Mouse (Mus musculus) heart, embryonic 11.5 days (tissue): ENCODE results near the gene Mical3. TPM values are rescaled to one million over a fixed set of nuclear protein-coding genes. Genes with fewer than 3 reads are reported as not detected.

ENCODE experiments used
- ATAC-seq: fragments of 200-750 bp; cut with Nextera tagmentation; replicated peaks from 2 replicates; pipeline ENCODE4 v1.8.0; 2017; ENCODE audit warnings: moderate library complexity; ENCODE audit not compliant: insufficient number of reproducible peaks, low FRiP score, low TSS enrichment
- H3K27ac ChIP-seq: fragments of 300-500 bp; sonication (generic); 2 replicates; pipeline ENCODE4 v1.5.1; 2014; ENCODE audit warnings: mild to moderate bottlenecking, low read depth, low read length
- H3K27me3 ChIP-seq: fragments of 300-500 bp; sonication (generic); 2 replicates; pipeline ENCODE4 v1.6.1; 2014; ENCODE audit warnings: mild to moderate bottlenecking, low read length, mixed read lengths; ENCODE audit not compliant: control insufficient read depth, insufficient read depth
- H3K36me3 ChIP-seq: fragments of 300-500 bp; sonication (generic); 2 replicates; pipeline ENCODE4 v1.6.1; 2014; ENCODE audit warnings: mild to moderate bottlenecking, low read length, moderate library complexity, mixed read lengths; ENCODE audit not compliant: control insufficient read depth, insufficient read depth
- H3K4me1 ChIP-seq: fragments of 300-500 bp; sonication (generic); 2 replicates; pipeline ENCODE4 v1.6.1; 2014; ENCODE audit warnings: low read length; ENCODE audit not compliant: control insufficient read depth, insufficient read depth
- H3K4me2 ChIP-seq: fragments of 300-500 bp; sonication (generic); 2 replicates; pipeline ENCODE4 v1.6.1; 2014; ENCODE audit warnings: mild to moderate bottlenecking, moderate library complexity
- H3K4me3 ChIP-seq: fragments of 300-500 bp; sonication (generic); 2 replicates; pipeline ENCODE4 v1.5.1; 2014; ENCODE audit warnings: low read depth, low read length
- H3K9ac ChIP-seq: fragments of 300-500 bp; sonication (generic); 2 replicates; pipeline ENCODE4 v1.6.1; 2014; ENCODE audit warnings: mild to moderate bottlenecking, low read depth, low read length, moderate library complexity
- H3K9me3 ChIP-seq: fragments of 300-500 bp; sonication (generic); replicated peaks from 2 replicates; pipeline ENCODE4 v1.6.1; 2016; ENCODE audit warnings: low read length; ENCODE audit not compliant: control insufficient read depth
- WGBS: fragments of 180-500 bp; shearing (Covaris S2); extraction: QIAGEN DNeasy Blood & Tissue Kit; methylation state at CpG from one replicate; pipeline ENCODE4 v1.1.7; 2014; ENCODE audit not compliant: insufficient replicate concordance; 5-methylcytosine and 5-hydroxymethylcytosine counted together
- polyA plus RNA-seq: library from polyadenylated mRNA; unstranded; fragments of >200 nt; fragmentation: Nextera tagmentation; extraction: Ambion mirVana; gene quantifications from 2 replicates; pipeline ENCODE4 v1.2.1, GENCODE M21; 2014

Gene Mical3
- polyA plus RNA-seq, 1 experiment from 2014 or later, result 53.2 TPM

- H3K36me3 ChIP-seq, result no peaks in the 10 kb centered on the region
- no peak overlapping the region for H3K4me2 ChIP-seq
- no peaks in the 10 kb centered on the region for H3K27me3 ChIP-seq
- H3K9ac ChIP-seq, result no peak overlapping the region
- no peak overlapping the region for H3K4me3 ChIP-seq
- peaks cover 49% of the 10 kb centered on the region for H3K4me1 ChIP-seq
- no peak overlapping the region for H3K27ac ChIP-seq
- 77% methylated on average over 22 of the region's 22 CpGs for WGBS
- no peaks in the 10 kb centered on the region for H3K9me3 ChIP-seq
- ATAC-seq, result no peak
Measured at GRCm38 (mm10) chr6:121057181-121057956, 73.4 kb downstream of the Mical3 start.

GRCm38 (mm10) chr6:121055496-121055895 lies 75.3 kb downstream of the Mical3 start:
- H3K4me1 ChIP-seq, result peaks cover 67% of the 10 kb centered on the region
- ATAC-seq, result no peak
- no peaks in the 10 kb centered on the region for H3K27me3 ChIP-seq
- H3K9me3 ChIP-seq, result no peaks in the 10 kb centered on the region
- H3K9ac ChIP-seq, result no peak overlapping the region
- peak overlapping the region; percentile 50; the same call in 1 of the 2 replicates for H3K27ac ChIP-seq
- H3K36me3 ChIP-seq, result no peaks in the 10 kb centered on the region
- no peak overlapping the region for H3K4me3 ChIP-seq
- no peak overlapping the region for H3K4me2 ChIP-seq
- 45% methylated on average over 3 of the region's 3 CpGs for WGBS

- H3K4me3 ChIP-seq, result no peak overlapping the region
- no peaks in the 10 kb centered on the region for H3K36me3 ChIP-seq
- ATAC-seq, result no peak
- peak overlapping the region; percentile 77 for H3K27ac ChIP-seq
- H3K4me1 ChIP-seq, result peaks cover 73% of the 10 kb centered on the region
- 87% methylated on average over 9 of the region's 9 CpGs for WGBS
- no peak overlapping the region for H3K4me2 ChIP-seq
- no peak overlapping the region for H3K9ac ChIP-seq
- H3K9me3 ChIP-seq, result no peaks in the 10 kb centered on the region
- no peaks in the 10 kb centered on the region for H3K27me3 ChIP-seq
Measured at GRCm38 (mm10) chr6:121054908-121055307, 75.9 kb downstream of the Mical3 start.

- Histone ChIP-seq H3K9me3 (no peaks in the 10 kb centered on the region), H3K36me3 (no peaks in the 10 kb centered on the region), H3K27ac (peak overlapping the region; percentile 77), H3K27me3 (no peaks in the 10 kb centered on the region), H3K4me2 (no peak overlapping the region), H3K9ac (no peak overlapping the region), H3K4me1 (peaks cover 78% of the 10 kb centered on the region), H3K4me3 (no peak overlapping the region)
- ATAC-seq, result no peak
- 70% methylated on average over 3 of the region's 3 CpGs for WGBS
Measured at GRCm38 (mm10) chr6:121054340-121054739, 76.5 kb downstream of the Mical3 start.

- H3K36me3 ChIP-seq, result no peaks in the 10 kb centered on the region
- H3K9me3 ChIP-seq, result no peaks in the 10 kb centered on the region
- H3K4me3 ChIP-seq, result no peak overlapping the region
- peak overlapping the region; percentile 27 for H3K4me2 ChIP-seq
- H3K27ac ChIP-seq, result peak overlapping the region; percentile 77
- 0 out of 2 replicates have a peak overlapping the region, but pooled peaks have one; percentile 2 for H3K9ac ChIP-seq
- no peaks in the 10 kb centered on the region for H3K27me3 ChIP-seq
- WGBS, result 46% methylated on average over 7 of the region's 7 CpGs
- peaks cover 81% of the 10 kb centered on the region for H3K4me1 ChIP-seq
- ATAC-seq, result peak; percentile 53; the same call in 1 of the 2 replicates
Measured at GRCm38 (mm10) chr6:121053585-121054112, 77.2 kb downstream of the Mical3 start.

- H3K27ac ChIP-seq, result no peak overlapping the region
- H3K27me3 ChIP-seq, result no peaks in the 10 kb centered on the region
- no peaks in the 10 kb centered on the region for H3K36me3 ChIP-seq
- no peaks in the 10 kb centered on the region for H3K9me3 ChIP-seq
- H3K4me1 ChIP-seq, result peaks cover 88% of the 10 kb centered on the region
- no peak for ATAC-seq
- WGBS, result 73% methylated on average over 13 of the region's 13 CpGs
- no peak overlapping the region for H3K9ac ChIP-seq
- H3K4me3 ChIP-seq, result no peak overlapping the region
- no peak overlapping the region for H3K4me2 ChIP-seq
Measured at GRCm38 (mm10) chr6:121051972-121052629, 78.7 kb downstream of the Mical3 start.

GRCm38 (mm10) chr6:121051411-121051810 lies 79.4 kb downstream of the Mical3 start:
- no peak for ATAC-seq
- Histone ChIP-seq H3K9me3 (no peaks in the 10 kb centered on the region), H3K4me2 (peak overlapping the region; percentile 6; the same call in 1 of the 2 replicates), H3K27ac (no peak overlapping the region), H3K9ac (0 out of 2 replicates have a peak overlapping the region, but pooled peaks have one; percentile 22), H3K4me1 (peaks cover 86% of the 10 kb centered on the region), H3K4me3 (no peak overlapping the region), H3K36me3 (no peaks in the 10 kb centered on the region), H3K27me3 (no peaks in the 10 kb centered on the region)
- 54% methylated on average over 8 of the region's 8 CpGs for WGBS

GRCm38 (mm10) chr6:121048696-121049095 lies 82.1 kb downstream of the Mical3 start:
- Histone ChIP-seq H3K27ac (no peak overlapping the region), H3K4me1 (peaks cover 74% of the 10 kb centered on the region)
- ATAC-seq, result no peak

More at GRCm38 (mm10) chr6:121048696-121049095, 82.1 kb downstream of the Mical3 start:
- H3K9me3 ChIP-seq, result no peaks in the 10 kb centered on the region
- H3K4me3 ChIP-seq, result no peak overlapping the region
- H3K9ac ChIP-seq, result no peak overlapping the region
- no peak overlapping the region for H3K4me2 ChIP-seq
- 79% methylated on average over 8 of the region's 8 CpGs for WGBS
- no peaks in the 10 kb centered on the region for H3K27me3 ChIP-seq
- H3K36me3 ChIP-seq, result no peaks in the 10 kb centered on the region
